Mouse (Mus musculus) hindbrain, embryonic 15.5 days (tissue): ENCODE results near the gene Gm13290. TPM values are rescaled to one million over a fixed set of nuclear protein-coding genes. Genes with fewer than 3 reads are reported as not detected.
"Not testable (repeated sequence)": the region's sequence is repeated elsewhere in the genome, so short reads cannot be mapped to it uniquely, and the experiment has no call there.

ENCODE experiments used
- ATAC-seq: fragments of 200-750 bp; cut with Nextera tagmentation; 2 replicates; pipeline ENCODE4 v1.8.0; 2017; ENCODE audit warnings: low read depth, moderate number of reproducible peaks, moderate TSS enrichment; ENCODE audit not compliant: low FRiP score
- H3K27ac ChIP-seq: fragments of 300-500 bp; sonication (generic); replicated peaks from 2 replicates; pipeline ENCODE4 v1.5.1; 2015; ENCODE audit warnings: mild to moderate bottlenecking, inconsistent platforms
- H3K27me3 ChIP-seq: fragments of 300-500 bp; sonication (generic); 2 replicates; pipeline ENCODE4 v1.6.1; 2015; ENCODE audit warnings: control low read depth, inconsistent platforms
- H3K36me3 ChIP-seq: fragments of 300-500 bp; sonication (generic); 2 replicates; pipeline ENCODE4 v1.6.1; 2015; ENCODE audit warnings: control low read depth, inconsistent platforms
- H3K4me1 ChIP-seq: fragments of 300-500 bp; sonication (generic); replicated peaks from 2 replicates; pipeline ENCODE4 v1.6.1; 2015; ENCODE audit warnings: control low read depth, inconsistent platforms
- H3K4me2 ChIP-seq: fragments of 300-500 bp; sonication (generic); 2 replicates; pipeline ENCODE4 v1.6.1; 2015; ENCODE audit warnings: moderate library complexity, mild to moderate bottlenecking, inconsistent platforms
- H3K4me3 ChIP-seq: fragments of 300-500 bp; sonication (generic); 2 replicates; pipeline ENCODE4 v1.5.1; 2015; ENCODE audit warnings: mild to moderate bottlenecking, inconsistent platforms
- H3K9ac ChIP-seq: fragments of 300-500 bp; sonication (generic); 2 replicates; pipeline ENCODE4 v1.6.1; 2015; ENCODE audit warnings: inconsistent platforms
- H3K9me3 ChIP-seq: fragments of 300-500 bp; sonication (generic); 2 replicates; pipeline ENCODE4 v1.6.1; 2016; ENCODE audit warnings: control low read depth, inconsistent platforms
- WGBS: fragments of 180-500 bp; shearing (Covaris S2); methylation state at CpG from one replicate; pipeline ENCODE4 v1.1.7; 2015; 5-methylcytosine and 5-hydroxymethylcytosine counted together
- polyA plus RNA-seq: library from polyadenylated mRNA; unstranded; fragments of >200 nt; fragmentation: Nextera tagmentation; extraction: Ambion mirVana; gene quantifications from 2 replicates; pipeline ENCODE4 v1.2.1, GENCODE M21; 2015

Gene Gm13290
- polyA plus RNA-seq, 1 experiment from 2014 or later = not detected

DNA sequence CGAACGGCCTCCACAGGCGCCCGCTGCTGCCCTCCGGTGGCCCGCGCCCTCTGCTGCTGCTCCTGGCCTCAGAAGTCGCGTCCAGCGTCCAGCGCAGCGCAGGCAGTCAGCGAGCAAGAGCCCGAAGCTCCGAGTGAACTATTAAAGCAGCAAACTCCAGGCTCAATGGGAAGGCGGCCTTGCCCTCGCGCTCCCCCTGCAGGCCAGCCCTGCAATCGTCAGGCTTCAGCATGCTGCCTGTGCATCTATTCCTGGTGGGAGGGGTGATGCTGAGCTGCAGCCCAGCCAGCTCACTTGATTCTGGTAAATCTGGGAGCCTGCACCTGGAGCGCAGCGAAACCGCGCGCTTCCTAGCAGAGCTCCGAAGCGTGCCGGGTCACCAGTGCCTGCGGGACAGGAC lies 14.8 kb downstream of the Gm13290 start, which contains the start of gene Gm13277:
Gm13277 (plus strand) TSS at position 231 of the 400 bp plus-strand sequence.
- no CpG with 5 or more reads among the region's 28 CpGs for WGBS
- H3K27ac ChIP-seq, H3K4me3 ChIP-seq, H3K4me2 ChIP-seq, H3K9ac ChIP-seq, H3K36me3 ChIP-seq, H3K9me3 ChIP-seq, H3K27me3 ChIP-seq, H3K4me1 ChIP-seq, ATAC-seq: not testable (repeated sequence)

DNA sequence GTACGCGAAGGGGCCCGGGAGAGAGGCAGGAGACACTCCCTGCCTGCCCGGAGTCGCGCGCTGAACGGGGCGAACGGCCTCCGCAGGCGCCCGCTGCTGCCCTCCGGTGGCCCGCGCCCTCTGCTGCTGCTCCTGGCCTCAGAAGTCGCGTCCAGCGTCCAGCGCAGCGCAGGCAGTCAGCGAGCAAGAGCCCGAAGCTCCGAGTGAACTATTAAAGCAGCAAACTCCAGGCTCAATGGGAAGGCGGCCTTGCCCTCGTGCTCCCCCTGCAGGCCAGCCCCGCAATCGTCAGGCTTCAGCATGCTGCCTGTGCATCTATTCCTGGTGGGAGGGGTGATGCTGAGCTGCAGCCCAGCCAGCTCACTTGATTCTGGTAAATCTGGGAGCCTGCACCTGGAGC lies 17.6 kb downstream of the Gm13290 start, which contains the start of gene Gm13278:
Gm13278 (plus strand) TSS at position 301 of the 400 bp plus-strand sequence.
- no CpG with 5 or more reads among the region's 28 CpGs for WGBS
- not testable (repeated sequence) for H3K9me3 ChIP-seq, H3K4me2 ChIP-seq, H3K9ac ChIP-seq, H3K4me3 ChIP-seq, H3K27ac ChIP-seq, H3K27me3 ChIP-seq, H3K36me3 ChIP-seq, ATAC-seq, H3K4me1 ChIP-seq

DNA sequence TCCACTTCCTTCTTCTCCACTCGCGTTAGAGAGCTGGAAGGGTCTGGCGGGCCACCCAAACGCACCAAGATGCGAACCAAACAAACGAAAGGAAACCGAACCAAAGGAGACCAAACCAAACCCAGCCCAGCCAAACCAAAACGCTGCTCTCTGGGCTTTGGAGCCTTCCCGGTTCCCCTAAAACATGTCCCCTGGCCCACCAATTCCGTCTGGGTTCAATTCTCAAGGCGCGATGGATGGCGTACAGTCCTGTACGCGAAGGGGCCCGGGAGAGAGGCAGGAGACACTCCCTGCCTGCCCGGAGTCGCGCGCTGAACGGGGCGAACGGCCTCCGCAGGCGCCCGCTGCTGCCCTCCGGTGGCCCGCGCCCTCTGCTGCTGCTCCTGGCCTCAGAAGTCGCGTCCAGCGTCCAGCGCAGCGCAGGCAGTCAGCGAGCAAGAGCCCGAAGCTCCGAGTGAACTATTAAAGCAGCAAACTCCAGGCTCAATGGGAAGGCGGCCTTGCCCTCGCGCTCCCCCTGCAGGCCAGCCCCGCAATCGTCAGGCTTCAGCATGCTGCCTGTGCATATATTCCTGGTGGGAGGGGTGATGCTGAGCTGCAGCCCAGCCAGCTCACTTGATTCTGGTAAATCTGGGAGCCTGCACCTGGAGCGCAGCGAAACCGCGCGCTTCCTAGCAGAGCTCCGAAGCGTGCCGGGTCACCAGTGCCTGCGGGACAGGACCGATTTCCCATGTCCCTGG lies 20.5 kb downstream of the Gm13290 start, which contains the start of gene Gm13275:
Gm13275 (plus strand) TSS at position 552 of the 740 bp plus-strand sequence.
- not testable (repeated sequence) for ATAC-seq, H3K4me3 ChIP-seq, H3K9me3 ChIP-seq, H3K9ac ChIP-seq, H3K27me3 ChIP-seq, H3K27ac ChIP-seq, H3K36me3 ChIP-seq, H3K4me2 ChIP-seq, H3K4me1 ChIP-seq
- WGBS = 0% methylated on average over 13 of the region's 52 CpGs

DNA sequence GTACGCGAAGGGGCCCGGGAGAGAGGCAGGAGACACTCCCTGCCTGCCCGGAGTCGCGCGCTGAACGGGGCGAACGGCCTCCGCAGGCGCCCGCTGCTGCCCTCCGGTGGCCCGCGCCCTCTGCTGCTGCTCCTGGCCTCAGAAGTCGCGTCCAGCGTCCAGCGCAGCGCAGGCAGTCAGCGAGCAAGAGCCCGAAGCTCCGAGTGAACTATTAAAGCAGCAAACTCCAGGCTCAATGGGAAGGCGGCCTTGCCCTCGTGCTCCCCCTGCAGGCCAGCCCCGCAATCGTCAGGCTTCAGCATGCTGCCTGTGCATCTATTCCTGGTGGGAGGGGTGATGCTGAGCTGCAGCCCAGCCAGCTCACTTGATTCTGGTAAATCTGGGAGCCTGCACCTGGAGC lies 23.5 kb downstream of the Gm13290 start, which contains the start of gene Gm13279:
Gm13279 (plus strand) TSS at position 301 of the 400 bp plus-strand sequence.
- H3K4me2 ChIP-seq, H3K27ac ChIP-seq, H3K4me1 ChIP-seq, H3K4me3 ChIP-seq, H3K27me3 ChIP-seq, H3K9ac ChIP-seq, H3K36me3 ChIP-seq, H3K9me3 ChIP-seq, ATAC-seq: not testable (repeated sequence)
- no CpG with 5 or more reads among the region's 28 CpGs for WGBS

DNA sequence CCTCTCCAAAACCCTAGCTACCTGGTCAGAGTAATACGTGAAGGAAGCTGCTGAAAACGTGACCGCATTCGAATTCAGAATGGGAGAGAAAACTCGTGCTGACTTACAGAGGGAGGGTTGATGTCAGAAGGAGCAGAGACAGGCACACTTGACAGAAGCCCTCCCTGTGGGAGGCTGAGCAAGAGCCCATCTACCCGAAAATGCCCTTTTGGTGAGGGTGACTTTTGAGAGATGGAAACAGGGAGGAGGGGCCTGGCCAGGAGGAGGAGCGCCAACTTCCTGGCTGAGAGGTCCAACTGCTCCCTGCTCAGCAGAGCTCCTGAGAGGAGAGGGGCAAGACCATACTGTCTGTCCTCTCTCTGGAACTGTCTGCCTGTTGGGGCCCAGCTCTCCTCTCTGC lies 25.7 kb downstream of the Gm13290 start, which contains the start of gene Gm13285:
Gm13285 (plus strand) TSS at position 301 of the 400 bp plus-strand sequence.
- ATAC-seq, H3K9ac ChIP-seq, H3K27me3 ChIP-seq, H3K9me3 ChIP-seq, H3K4me2 ChIP-seq, H3K36me3 ChIP-seq, H3K4me3 ChIP-seq, H3K27ac ChIP-seq, H3K4me1 ChIP-seq: not testable (repeated sequence)
- WGBS = 14% methylated on average over 6 of the region's 7 CpGs

DNA sequence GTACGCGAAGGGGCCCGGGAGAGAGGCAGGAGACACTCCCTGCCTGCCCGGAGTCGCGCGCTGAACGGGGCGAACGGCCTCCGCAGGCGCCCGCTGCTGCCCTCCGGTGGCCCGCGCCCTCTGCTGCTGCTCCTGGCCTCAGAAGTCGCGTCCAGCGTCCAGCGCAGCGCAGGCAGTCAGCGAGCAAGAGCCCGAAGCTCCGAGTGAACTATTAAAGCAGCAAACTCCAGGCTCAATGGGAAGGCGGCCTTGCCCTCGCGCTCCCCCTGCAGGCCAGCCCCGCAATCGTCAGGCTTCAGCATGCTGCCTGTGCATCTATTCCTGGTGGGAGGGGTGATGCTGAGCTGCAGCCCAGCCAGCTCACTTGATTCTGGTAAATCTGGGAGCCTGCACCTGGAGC lies 29.3 kb downstream of the Gm13290 start, which contains the start of gene Gm13287:
Gm13287 (plus strand) TSS at position 301 of the 400 bp plus-strand sequence.
- H3K9ac ChIP-seq, H3K9me3 ChIP-seq, H3K36me3 ChIP-seq, H3K4me2 ChIP-seq, H3K4me1 ChIP-seq, H3K4me3 ChIP-seq, ATAC-seq, H3K27me3 ChIP-seq, H3K27ac ChIP-seq: not testable (repeated sequence)
- no CpG with 5 or more reads among the region's 29 CpGs for WGBS

DNA sequence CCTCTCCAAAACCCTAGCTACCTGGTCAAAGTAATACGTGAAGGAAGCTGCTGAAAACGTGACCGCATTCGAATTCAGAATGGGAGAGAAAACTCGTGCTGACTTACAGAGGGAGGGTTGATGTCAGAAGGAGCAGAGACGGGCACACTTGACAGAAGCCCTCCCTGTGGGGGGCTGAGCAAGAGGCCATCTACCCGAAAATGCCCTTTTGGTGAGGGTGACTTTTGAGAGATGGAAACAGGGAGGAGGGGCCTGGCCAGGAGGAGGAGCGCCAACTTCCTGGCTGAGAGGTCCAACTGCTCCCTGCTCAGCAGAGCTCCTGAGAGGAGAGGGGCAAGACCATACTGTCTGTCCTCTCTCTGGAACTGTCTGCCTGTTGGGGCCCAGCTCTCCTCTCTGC lies 31.6 kb downstream of the Gm13290 start, which contains the start of gene Gm13288:
Gm13288 (plus strand) TSS at position 301 of the 400 bp plus-strand sequence.
- H3K9ac ChIP-seq, H3K9me3 ChIP-seq, H3K27me3 ChIP-seq, ATAC-seq, H3K36me3 ChIP-seq, H3K27ac ChIP-seq, H3K4me1 ChIP-seq: not testable (repeated sequence)
- no CpG with 5 or more reads among the region's 8 CpGs for WGBS
- Histone ChIP-seq H3K4me2 (peak within 1 kb of the TSS; percentile 49), H3K4me3 (0 out of 2 replicates have a peak within 1 kb of the TSS, but pooled peaks have one; percentile 24)

DNA sequence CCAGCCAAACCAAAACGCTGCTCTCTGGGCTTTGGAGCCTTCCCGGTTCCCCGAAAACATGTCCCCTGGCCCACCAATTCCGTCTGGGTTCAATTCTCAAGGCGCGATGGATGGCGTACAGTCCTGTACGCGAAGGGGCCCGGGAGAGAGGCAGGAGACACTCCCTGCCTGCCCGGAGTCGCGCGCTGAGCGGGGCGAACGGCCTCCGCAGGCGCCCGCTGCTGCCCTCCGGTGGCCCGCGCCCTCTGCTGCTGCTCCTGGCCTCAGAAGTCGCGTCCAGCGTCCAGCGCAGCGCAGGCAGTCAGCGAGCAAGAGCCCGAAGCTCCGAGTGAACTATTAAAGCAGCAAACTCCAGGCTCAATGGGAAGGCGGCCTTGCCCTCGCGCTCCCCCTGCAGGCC lies 32.1 kb downstream of the Gm13290 start:
- not testable (repeated sequence) for H3K4me1 ChIP-seq, H3K36me3 ChIP-seq, H3K27ac ChIP-seq, H3K27me3 ChIP-seq, ATAC-seq, H3K9ac ChIP-seq, H3K9me3 ChIP-seq
- 0% methylated on average over 18 of the region's 34 CpGs for WGBS
- peak overlapping the region; percentile 49 for H3K4me2 ChIP-seq
- H3K4me3 ChIP-seq = 0 out of 2 replicates have a peak overlapping the region, but pooled peaks have one; percentile 24

DNA sequence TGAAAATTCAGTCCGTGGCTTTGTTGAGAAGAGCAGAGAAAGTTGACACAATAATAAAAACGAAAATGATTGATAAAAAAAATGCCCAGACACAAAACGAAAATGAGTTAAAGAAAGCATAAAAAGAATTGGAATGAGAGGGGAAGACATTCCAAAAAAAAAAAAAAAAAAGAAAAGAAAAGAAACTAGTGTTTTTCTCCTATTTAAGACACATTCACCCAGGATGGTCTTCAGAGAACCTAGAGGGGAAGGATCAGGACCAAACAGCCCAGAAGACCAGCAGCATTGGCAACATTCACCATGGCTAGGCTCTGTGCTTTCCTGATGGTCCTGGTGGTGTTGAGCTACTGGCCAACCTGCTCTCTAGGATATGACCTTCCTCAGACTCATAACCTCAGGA lies 42.3 kb downstream of the Gm13290 start, which contains the start of gene Ifna7:
Ifna7 (plus strand) TSS at position 301 of the 400 bp plus-strand sequence.
- ATAC-seq = no peak
- WGBS = 76% methylated on average over 3 of the region's 3 CpGs

DNA sequence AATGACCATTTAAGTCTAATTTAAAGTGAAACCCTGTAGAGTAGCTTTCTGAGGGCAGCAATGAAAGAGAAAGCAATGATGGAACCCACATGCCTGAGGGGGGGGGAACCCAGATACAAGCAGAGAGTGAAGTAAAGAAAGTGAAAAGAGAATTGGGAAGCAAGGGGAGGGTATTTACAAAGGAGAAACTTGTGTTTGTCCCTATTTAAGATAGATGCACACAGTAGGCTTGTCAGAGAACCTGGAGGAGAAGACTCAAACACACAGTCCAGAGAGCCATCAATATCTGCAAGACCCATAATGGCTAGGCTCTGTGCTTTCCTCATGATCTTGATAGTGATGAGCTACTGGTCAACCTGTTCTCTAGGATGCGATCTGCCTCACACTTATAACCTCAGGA lies 46.0 kb downstream of the Gm13290 start, which contains the start of gene Ifna11:
Ifna11 (plus strand) TSS at position 301 of the 400 bp plus-strand sequence.
- Histone ChIP-seq H3K9me3 (no peaks in the 10 kb centered on the region), H3K4me3 (no peak within 1 kb of the TSS), H3K36me3 (no peaks in the 10 kb centered on the region), H3K4me2 (no peak within 1 kb of the TSS), H3K27me3 (no peaks in the 10 kb centered on the region), H3K27ac (no peak within 1 kb of the TSS), H3K9ac (no peak within 1 kb of the TSS), H3K4me1 (no peaks in the 10 kb centered on the region)
- WGBS = 81% methylated on average over 1 of the region's 1 CpGs
- no peak for ATAC-seq

More for the DNA sequence above, 42.3 kb downstream of the Gm13290 start, which contains the start of gene Ifna7:
- H3K4me2 ChIP-seq = no peak within 1 kb of the TSS
- H3K4me1 ChIP-seq = no peaks in the 10 kb centered on the region
- no peaks in the 10 kb centered on the region for H3K36me3 ChIP-seq
- no peaks in the 10 kb centered on the region for H3K9me3 ChIP-seq
- no peak within 1 kb of the TSS for H3K4me3 ChIP-seq
- no peak within 1 kb of the TSS for H3K27ac ChIP-seq
- H3K27me3 ChIP-seq = no peaks in the 10 kb centered on the region
- H3K9ac ChIP-seq = no peak within 1 kb of the TSS

DNA sequence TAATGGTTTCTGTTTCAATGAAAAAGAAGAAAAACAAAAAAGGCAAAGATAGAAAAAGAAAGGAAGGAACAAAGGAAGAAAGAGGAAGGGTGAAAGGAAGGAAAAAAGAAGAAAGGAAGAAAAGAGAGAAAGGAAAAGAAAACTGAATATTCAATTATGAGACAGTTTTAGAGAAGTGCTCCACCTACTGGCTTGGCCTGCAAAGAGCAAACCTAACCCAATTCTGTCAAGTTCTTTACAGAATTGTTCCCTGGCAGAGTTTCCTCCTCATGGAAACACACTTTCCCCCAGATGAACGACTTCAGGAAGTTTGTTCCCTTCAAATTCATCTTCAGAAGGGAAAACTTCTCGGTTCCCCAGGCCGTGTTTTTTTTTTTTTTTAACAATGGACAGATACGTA lies 49.4 kb downstream of the Gm13290 start:
- H3K4me1 ChIP-seq = no peaks in the 10 kb centered on the region
- H3K36me3 ChIP-seq = no peaks in the 10 kb centered on the region
- no peak overlapping the region for H3K4me2 ChIP-seq
- H3K9ac ChIP-seq = no peak overlapping the region
- no peaks in the 10 kb centered on the region for H3K27me3 ChIP-seq
- no peaks in the 10 kb centered on the region for H3K9me3 ChIP-seq
- no peak overlapping the region for H3K27ac ChIP-seq
- ATAC-seq = no peak
- H3K4me3 ChIP-seq = no peak overlapping the region
- 25% methylated on average over 4 of the region's 4 CpGs for WGBS
